ENCODE assay signal across 15 mouse cellular contexts in genomic region chr7:98492331-98492730, GRCm38 (mm10). TPM values are rescaled to one million over a fixed set of nuclear protein-coding genes. Genes with fewer than 3 reads are reported as not detected.
DNase-seq lines count a peak whose midpoint lies in the region; ATAC-seq and TF ChIP-seq lines count a peak whose summit lies in the region.
"Had no signal": no experiment of that assay in that cellular context is flagged by ENCODE, and none has a peak within 500 bp of the region (broad histone marks: within the 10 kb centered on the region; RNA-seq: fewer than 3 reads in every experiment).

No protein-coding gene starts in this region.

- peak overlapping the region; percentile 84 for H3K27ac ChIP-seq in gastrocnemius, adult 2 months
- no peak overlapping the region for H3K27ac ChIP-seq in kidney, embryonic 16.5 days (ENCODE audit: low read length)
- no peak overlapping the region for H3K27ac ChIP-seq in heart, embryonic 15.5 days
- H3K27ac ChIP-seq in liver, postnatal 0 days (ENCODE audit: low read depth), result no peak overlapping the region
- H3K27ac ChIP-seq: midbrain, embryonic 15.5 days had no signal

- TF ChIP-seq EP300 in liver, postnatal 0 days (IDR thresholded peaks at IDR 0.05; ENCODE audit: low read depth), result no peak

- WGBS in kidney, embryonic 16.5 days, result 66% methylated on average over 5 of the region's 5 CpGs
- 71% methylated on average over 5 of the region's 5 CpGs for WGBS in heart, embryonic 15.5 days
- 55% methylated on average over 5 of the region's 5 CpGs for WGBS in liver, postnatal 0 days (ENCODE audit: insufficient replicate concordance)

- no peaks in the 10 kb centered on the region for H3K27me3 ChIP-seq in kidney, embryonic 16.5 days (ENCODE audit: insufficient read depth, low read length)
- peaks cover 14% of the 10 kb centered on the region; the same call in 1 of the 2 replicates for H3K27me3 ChIP-seq in heart, embryonic 15.5 days
- H3K27me3 ChIP-seq in liver, postnatal 0 days (ENCODE audit: insufficient read depth, low read length), result peaks cover 26% of the 10 kb centered on the region
- H3K27me3 ChIP-seq: midbrain, embryonic 15.5 days had no signal

- DNase-seq in gastrocnemius, adult 2 months, result peak; percentile 17
- DNase-seq in gastrocnemius, postnatal 4 days (ENCODE audit: low spot score in 2 of 2), result no peak
- DNase-seq in kidney, postnatal 36 days, result no peak
- no peak for DNase-seq in liver, postnatal 0 days
- DNase-seq in urinary bladder, adult 18-20 months (ENCODE audit: low spot score in 2 of 2), result no peak
- DNase-seq in frontal cortex, adult 2 months (ENCODE audit: extremely low spot score in 1 of 2, low spot score in 1 of 2), result no peak
- DNase-seq: gastrocnemius, postnatal 14 days; thymus, postnatal 25 days had no signal

- H3K9ac ChIP-seq in kidney, embryonic 16.5 days (replicated peaks; ENCODE audit: low read length), result peak overlapping the region; percentile 35; the same call in 1 of the 2 replicates
- H3K9ac ChIP-seq in heart, embryonic 15.5 days, result 0 out of 2 replicates have a peak overlapping the region, but pooled peaks have one; percentile 3
- H3K9ac ChIP-seq in liver, postnatal 0 days (replicated peaks), result peak overlapping the region; percentile 34
- H3K9ac ChIP-seq: midbrain, embryonic 15.5 days had no signal

- peak overlapping the region; percentile 79 for H3K4me2 ChIP-seq in kidney, embryonic 16.5 days (replicated peaks; ENCODE audit: low read depth, low read length)
- H3K4me2 ChIP-seq in heart, embryonic 15.5 days, result peak overlapping the region; percentile 90
- peak overlapping the region; percentile 70 for H3K4me2 ChIP-seq in liver, postnatal 0 days (ENCODE audit: low read depth, low read length)
- H3K4me2 ChIP-seq: midbrain, embryonic 15.5 days had no signal

- no peaks in the 10 kb centered on the region for H3K9me3 ChIP-seq in kidney, embryonic 16.5 days (ENCODE audit: low read length)
- no peaks in the 10 kb centered on the region for H3K9me3 ChIP-seq in heart, embryonic 15.5 days (replicated peaks)
- H3K9me3 ChIP-seq in liver, postnatal 0 days (ENCODE audit: low read length), result no peaks in the 10 kb centered on the region
- H3K9me3 ChIP-seq: midbrain, embryonic 15.5 days had no signal

- intact Hi-C loops in gastrocnemius, adult 2 months (cut with DNase I), result no loop called here

- peaks cover 26% of the 10 kb centered on the region for H3K4me1 ChIP-seq in kidney, embryonic 16.5 days (ENCODE audit: insufficient read depth, low read length)
- H3K4me1 ChIP-seq in heart, embryonic 15.5 days (replicated peaks), result peaks cover 37% of the 10 kb centered on the region
- H3K4me1 ChIP-seq in liver, postnatal 0 days (ENCODE audit: insufficient read depth), result peaks cover 26% of the 10 kb centered on the region

- H3K36me3 ChIP-seq in kidney, embryonic 16.5 days (ENCODE audit: insufficient read depth, low read length), result no peaks in the 10 kb centered on the region
- no peaks in the 10 kb centered on the region for H3K36me3 ChIP-seq in heart, embryonic 15.5 days
- no peaks in the 10 kb centered on the region for H3K36me3 ChIP-seq in liver, postnatal 0 days (replicated peaks; ENCODE audit: insufficient read depth, low read length)
- H3K36me3 ChIP-seq: midbrain, embryonic 15.5 days had no signal

- ATAC-seq in kidney, embryonic 16.5 days (ENCODE audit: low FRiP score, low TSS enrichment), result no peak
- ATAC-seq in heart, embryonic 15.5 days (replicated peaks; ENCODE audit: insufficient number of reproducible peaks, insufficient read depth, low FRiP score, low read depth), result no peak
- no peak for ATAC-seq in liver, postnatal 0 days
- ATAC-seq: midbrain, embryonic 15.5 days had no signal

- peak overlapping the region; percentile 73 for H3K4me3 ChIP-seq in gastrocnemius, adult 2 months
- H3K4me3 ChIP-seq in kidney, embryonic 16.5 days (ENCODE audit: low read length), result peak overlapping the region; percentile 7
- no peak overlapping the region for H3K4me3 ChIP-seq in heart, embryonic 15.5 days
- H3K4me3 ChIP-seq in liver, postnatal 0 days (ENCODE audit: low read depth, low read length), result peak overlapping the region; percentile 55
- H3K4me3 ChIP-seq: midbrain, embryonic 15.5 days had no signal

- no peak for TF ChIP-seq CTCF in gastrocnemius, adult 2 months (IDR thresholded peaks at IDR 0.05)
- no peak for TF ChIP-seq CTCF in liver, postnatal 0 days (IDR thresholded peaks at IDR 0.05; ENCODE audit: low read depth)

RNA-seq across cellular contexts. Expression of gene Lrrc32, which starts 3.2 kb away (rescaled TPM):
- total RNA-seq in gastrocnemius, adult 2 months (2021), result 1 to 10 TPM; 3.7 to 4.6 TPM
- 10 to 100 TPM; 12.8 to 14.6 TPM for total RNA-seq in gastrocnemius, postnatal 4 days (2021)
- polyA plus RNA-seq in kidney, embryonic 16.5 days (2015; fragmentation: Nextera tagmentation; extraction: Ambion mirVana), result 15.3 and 17.9 TPM in 2 replicates
- 7.3 and 9.1 TPM in 2 replicates for polyA plus RNA-seq in heart, embryonic 15.5 days (2015; fragmentation: Nextera tagmentation; extraction: Ambion mirVana)
- polyA plus RNA-seq in liver, postnatal 0 days (2015; fragmentation: Nextera tagmentation; extraction: Ambion mirVana), result 6.1 and 6.2 TPM in 2 replicates
- 4.0 and 4.1 TPM in 2 replicates for polyA plus RNA-seq in frontal cortex, adult 2 months (2012; rRNA removed)

RNA-seq across cellular contexts. Expression of gene Gucy2d, which starts 52.1 kb away (rescaled TPM):
- under 1 TPM in 1 of 2 experiments, not detected in 1; 0.25 TPM for total RNA-seq in gastrocnemius, adult 2 months (2021)
- under 1 TPM in 1 of 2 experiments, not detected in 1; 0.12 TPM for total RNA-seq in gastrocnemius, postnatal 4 days (2021)
- 0.09 TPM in 1 of 2 replicates, not detected in the other for polyA plus RNA-seq in kidney, embryonic 16.5 days (2015; fragmentation: Nextera tagmentation; extraction: Ambion mirVana)
- not detected in 2 replicates for polyA plus RNA-seq in heart, embryonic 15.5 days (2015; fragmentation: Nextera tagmentation; extraction: Ambion mirVana)
- polyA plus RNA-seq in liver, postnatal 0 days (2015; fragmentation: Nextera tagmentation; extraction: Ambion mirVana), result not detected in 2 replicates
- polyA plus RNA-seq in frontal cortex, adult 2 months (2012; rRNA removed), result not detected in 2 replicates
- total RNA-seq: adrenal gland, adult 18-20 months had no signal
- polyA plus RNA-seq: cortical plate, adult 2 months; forebrain, embryonic 11.5 days; limb, embryonic 11.5 days; midbrain, embryonic 15.5 days had no signal
